Mouse (Mus musculus): ENCODE measurements around the gene Nipsnap1. TPM values are rescaled to one million over a fixed set of nuclear protein-coding genes. Genes with fewer than 3 reads are reported as not detected.
A peak's percentile ranks its signal among the peaks of the same experiment; 100 is the strongest.

The Nipsnap1 gene
- total RNA-seq, 1 experiment from 2014 or later, result 41.1 TPM

GRCm38 (mm10) chr11:4865645-4866251, 8.0 kb upstream of the Nipsnap1 start:
- DNase-seq, result peak; percentile 79

- DNase-seq, result peak; percentile 29
Measured at GRCm38 (mm10) chr11:4874551-4874950, 800 bp downstream of the Nipsnap1 start.

GRCm38 (mm10) chr11:4881087-4881486, 7.3 kb downstream of the Nipsnap1 start:
- no peak for DNase-seq

- peak; percentile 70 for DNase-seq
Measured at GRCm38 (mm10) chr11:4882892-4883627, 9.3 kb downstream of the Nipsnap1 start.

- DNase-seq, result peak; percentile 62
Measured at GRCm38 (mm10) chr11:4885385-4885903, 11.7 kb downstream of the Nipsnap1 start.

GRCm38 (mm10) chr11:4886987-4887386, 13.2 kb downstream of the Nipsnap1 start:
- DNase-seq, result no peak

- DNase-seq, result peak; percentile 90
Measured at GRCm38 (mm10) chr11:4894848-4895816, 21.4 kb downstream of the Nipsnap1 start, which contains the start of gene Thoc5. TSS of gene Thoc5 (plus strand) at chr11:4895320.

GRCm38 (mm10) chr11:4900437-4900836, 26.7 kb downstream of the Nipsnap1 start:
- DNase-seq, result peak; percentile 58

GRCm38 (mm10) chr11:4901956-4902355, 28.2 kb downstream of the Nipsnap1 start:
- DNase-seq, result no peak

GRCm38 (mm10) chr11:4906231-4906630, 32.5 kb downstream of the Nipsnap1 start:
- no peak for DNase-seq

- peak; percentile 74 for DNase-seq
Measured at GRCm38 (mm10) chr11:4916068-4916467, 42.3 kb downstream of the Nipsnap1 start.

- DNase-seq, result peak; percentile 67
Measured at GRCm38 (mm10) chr11:4921281-4921680, 47.5 kb downstream of the Nipsnap1 start.

- peak; percentile 31 for DNase-seq
Measured at GRCm38 (mm10) chr11:4921751-4922150, 48.0 kb downstream of the Nipsnap1 start.

- no peak for DNase-seq
Measured at GRCm38 (mm10) chr11:4927224-4927623, 53.5 kb downstream of the Nipsnap1 start.

- peak; percentile 73 for DNase-seq
Measured at GRCm38 (mm10) chr11:4931009-4931601, 57.4 kb downstream of the Nipsnap1 start.

- no peak for DNase-seq
Measured at GRCm38 (mm10) chr11:4936243-4936642, 62.5 kb downstream of the Nipsnap1 start.

Small RNAs within 50 kb of the gene (microRNA-seq; reads per million reads assigned to microRNA genes)
- 0.85 to 2.7 reads per million in 2 experiments for gene Mir6918

Other genes with a start within 250 kb of the Nipsnap1 start
- gene Ascc2, start 236.2 kb upstream of the Nipsnap1 start, total RNA-seq (2021), result 31.3 and 36.4 TPM in 2 replicates
- gene Uqcr10, start 169.6 kb upstream of the Nipsnap1 start, total RNA-seq (2021), result 1,088 and 1,101 TPM in 2 replicates
- 35.1 and 36.7 TPM in 2 replicates for gene Zmat5, start 169.3 kb upstream of the Nipsnap1 start, total RNA-seq (2021)
- 0.15 and 0.41 TPM in 2 replicates for gene Cabp7, start 127.2 kb upstream of the Nipsnap1 start, total RNA-seq (2021)
- gene Nf2, start 24.4 kb upstream of the Nipsnap1 start, total RNA-seq (2021), result 102 and 106 TPM in 2 replicates
- gene Thoc5, start 21.4 kb downstream of the Nipsnap1 start, total RNA-seq (2021), result 29.9 and 34.6 TPM in 2 replicates
- 1.8 and 2.8 TPM in 2 replicates for gene Nefh, start 74.1 kb downstream of the Nipsnap1 start, total RNA-seq (2021)
- 59.5 and 77.4 TPM in 2 replicates for gene Ap1b1, start 112.9 kb downstream of the Nipsnap1 start, total RNA-seq (2021)
- 0.30 and 0.34 TPM in 2 replicates for gene Rasl10a, start 184.2 kb downstream of the Nipsnap1 start, total RNA-seq (2021)
- gene Gas2l1, start 191.4 kb downstream of the Nipsnap1 start, total RNA-seq (2021), result 34.5 and 35.0 TPM in 2 replicates
- gene Rhbdd3, start 225.0 kb downstream of the Nipsnap1 start, total RNA-seq (2021), result 18.3 and 19.0 TPM in 2 replicates
- 297 and 324 TPM in 2 replicates for gene Ewsr1, start 225.3 kb downstream of the Nipsnap1 start, total RNA-seq (2021)

Data from adrenal gland, postnatal 14 days (tissue).